Mouse (Mus musculus) adipocyte (in vitro differentiated cells): ENCODE measurements around the gene Slc16a1.
"Not testable (repeated sequence)": the region's sequence is repeated elsewhere in the genome, so short reads cannot be mapped to it uniquely, and the experiment has no call there.

ENCODE experiments used
- DNase-seq: peaks from one replicate; pipeline ENCODE4 v3.0.0-alpha.2; 2016; ENCODE audit warnings: low spot score

Gene Slc16a1

GRCm38 (mm10) chr3:104674329-104675220 is 36.1 kb downstream of the Slc16a1 start:
- peak; percentile 64 for DNase-seq

DNA sequence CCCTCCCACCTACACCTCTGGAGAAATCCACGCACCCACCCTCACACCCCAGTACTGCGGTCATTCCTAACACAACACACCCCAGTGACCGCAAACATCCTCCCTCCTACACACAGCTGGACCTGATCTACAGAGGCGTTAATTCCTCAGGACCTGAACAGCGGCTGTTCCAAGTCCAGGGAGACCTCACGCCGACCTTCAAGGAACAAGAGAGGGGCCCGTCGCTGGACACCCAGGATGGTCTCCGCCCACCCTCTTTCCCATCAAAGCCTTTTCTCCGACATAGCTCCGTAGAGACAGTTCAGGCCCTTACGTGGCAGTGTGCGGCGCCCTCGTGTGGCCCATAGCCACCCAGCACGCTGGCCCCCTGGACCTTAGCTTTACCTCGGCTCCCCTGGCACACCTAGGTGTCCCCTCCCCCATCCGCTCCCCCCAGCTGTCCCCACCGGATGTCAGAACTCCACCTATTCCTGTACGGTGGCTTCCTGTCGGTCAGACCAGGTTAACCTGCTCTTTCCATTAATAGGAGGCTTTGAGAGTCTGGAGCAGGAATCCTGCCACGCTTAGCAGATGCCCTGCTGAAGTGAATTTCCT is 36.9 kb downstream of the Slc16a1 start:
- DNase-seq: peak; percentile 75

GRCm38 (mm10) chr3:104677781-104678180 is 39.3 kb downstream of the Slc16a1 start:
- peak; percentile 44 for DNase-seq

DNA sequence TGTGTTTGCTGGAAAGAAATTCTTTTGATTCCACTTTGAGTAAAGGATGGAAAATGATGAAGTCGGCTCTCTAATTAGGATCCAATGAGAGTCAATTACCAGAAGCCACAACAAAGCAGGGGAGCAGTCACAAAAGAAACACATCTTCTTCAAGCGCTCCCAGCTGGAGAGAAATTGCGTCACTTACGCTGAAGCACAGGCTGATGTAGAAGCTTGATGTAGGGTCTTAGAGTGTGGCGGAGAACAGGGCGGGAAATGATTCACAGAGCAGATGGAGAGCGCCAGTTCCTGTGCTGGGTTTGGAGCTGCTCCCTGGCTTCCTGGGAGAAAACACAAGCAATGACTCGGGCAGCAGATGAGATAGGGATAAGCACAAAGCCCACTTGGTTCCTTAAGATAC is 40.4 kb downstream of the Slc16a1 start:
- DNase-seq: no peak

DNA sequence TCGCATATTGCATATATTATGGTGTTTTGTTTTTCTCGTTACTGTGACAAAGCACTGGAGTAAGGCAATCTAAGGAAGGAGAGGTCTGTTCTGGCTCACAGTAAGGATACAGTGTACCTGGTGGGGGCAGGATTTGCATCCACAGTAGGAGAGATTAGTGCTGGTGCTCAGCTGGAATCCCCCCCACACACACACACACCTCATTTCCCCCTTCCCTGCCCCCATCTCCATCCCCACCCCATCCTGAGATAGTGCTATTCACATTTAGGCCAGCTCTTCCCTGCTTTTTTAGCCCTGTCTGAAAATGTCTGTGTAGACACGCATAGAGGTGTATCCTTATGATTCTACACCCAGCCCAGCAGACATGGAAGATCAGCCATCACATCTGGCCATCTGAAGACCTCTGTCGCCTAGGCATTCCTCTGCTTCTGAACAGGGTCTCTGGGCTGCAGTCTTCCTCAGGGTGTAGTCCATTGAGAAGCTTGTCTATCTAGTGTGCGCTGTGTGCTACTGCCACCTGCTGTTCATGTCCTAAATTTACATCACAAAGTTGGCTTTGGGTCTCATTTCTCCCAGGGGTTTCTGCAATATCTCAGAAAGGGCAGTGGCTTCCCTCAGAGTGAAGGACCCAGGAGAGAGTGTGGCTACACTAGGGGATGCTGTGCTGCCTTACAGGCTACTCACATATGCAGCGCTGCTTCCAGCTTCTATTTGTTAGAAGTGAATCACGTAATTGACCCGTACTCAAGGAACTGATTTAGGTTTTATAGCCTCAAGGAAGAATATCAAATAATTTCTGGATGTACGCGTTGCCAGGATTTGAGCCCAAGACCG is 44.4 kb downstream of the Slc16a1 start:
- peak; percentile 80 for DNase-seq

DNA sequence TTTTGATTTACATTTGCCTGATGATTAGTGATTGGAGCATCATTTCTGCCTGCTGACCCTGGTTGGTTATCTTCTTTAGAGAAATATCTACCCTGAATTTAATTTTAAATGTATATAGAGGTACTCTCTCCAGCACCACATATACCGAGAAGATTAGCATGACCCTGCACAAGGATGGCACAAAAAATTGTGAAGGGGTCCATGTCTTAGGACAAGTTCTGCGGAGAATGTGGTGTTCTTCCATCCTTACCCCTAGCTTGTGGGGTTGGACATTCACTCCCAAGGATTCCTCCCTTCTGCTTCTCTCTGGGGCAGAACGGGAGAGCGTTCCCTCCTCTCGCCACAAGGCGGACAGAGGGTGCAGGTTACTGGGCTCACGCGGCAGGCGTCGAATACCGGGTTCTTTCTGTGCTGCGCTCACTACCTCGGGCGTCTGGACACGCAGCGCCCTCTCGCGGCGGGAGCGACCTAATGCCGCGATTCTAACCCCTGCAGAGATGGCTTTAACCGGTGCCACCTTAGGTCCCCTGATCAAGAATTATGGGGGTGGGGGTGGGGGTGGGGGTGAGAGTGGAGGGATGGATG is 62.4 kb downstream of the Slc16a1 start:
- DNase-seq: no peak

GRCm38 (mm10) chr3:104701761-104702160 is 63.3 kb downstream of the Slc16a1 start:
- DNase-seq: no peak

GRCm38 (mm10) chr3:104703941-104704340 is 65.5 kb downstream of the Slc16a1 start:
- no peak for DNase-seq

- DNase-seq: no peak
These were observed 68.0 kb downstream of the Slc16a1 start for GRCm38 (mm10) chr3:104706446-104706845.

DNA sequence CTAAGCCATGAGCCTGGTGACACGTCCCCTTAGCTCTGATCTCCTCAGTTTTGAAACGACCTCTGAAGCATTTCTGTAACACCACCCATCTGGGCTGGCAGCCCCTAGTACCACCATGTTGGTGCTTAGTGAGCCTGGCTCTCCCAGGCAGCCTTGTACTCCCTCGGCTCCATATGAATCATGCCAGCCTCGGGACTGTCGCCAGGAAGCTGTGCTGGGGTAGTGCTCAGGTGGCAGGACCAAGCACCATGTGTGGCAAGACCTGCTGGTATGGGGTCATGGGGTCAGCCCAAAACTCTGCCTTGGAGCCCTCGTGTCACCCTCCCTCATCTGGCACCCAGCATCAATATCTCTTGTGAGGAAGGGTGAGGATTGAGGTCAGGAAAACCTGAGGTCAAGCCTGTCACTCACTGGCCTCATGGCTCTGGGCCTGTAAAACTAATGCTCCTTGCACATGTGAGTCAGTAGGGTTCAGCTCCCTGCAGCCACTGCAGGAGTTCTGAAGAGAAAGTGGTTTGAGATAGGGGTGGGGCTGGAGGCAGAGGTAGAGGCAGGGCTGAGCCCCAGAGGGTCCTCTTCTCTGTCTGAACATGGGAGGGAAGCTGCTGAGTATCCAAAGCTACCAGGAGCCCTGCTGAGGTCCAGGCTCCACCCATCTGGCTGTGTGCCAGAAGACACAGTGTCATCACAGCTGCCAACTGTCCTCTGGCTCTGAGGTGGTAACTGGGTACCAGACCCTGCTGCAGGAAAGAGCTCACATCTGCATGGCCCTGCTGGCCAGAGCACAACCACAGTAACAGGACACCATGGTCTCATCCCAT is 68.7 kb downstream of the Slc16a1 start:
- DNase-seq: peak; percentile 47

- not testable (repeated sequence) for DNase-seq
These were observed 69.3 kb downstream of the Slc16a1 start for GRCm38 (mm10) chr3:104707772-104708144.
